Mouse (Mus musculus): Measurements from ENCODE around the gene Frmd4b. TPM values are rescaled to one million over a fixed set of nuclear protein-coding genes. Genes with fewer than 3 reads are reported as not detected.
"Not testable (repeated sequence)": the region's sequence is repeated elsewhere in the genome, so short reads cannot be mapped to it uniquely, and the experiment has no call there.

Frmd4b gene
- polyA plus RNA-seq, 1 experiment from 2014 or later: 13.9 TPM

DNA sequence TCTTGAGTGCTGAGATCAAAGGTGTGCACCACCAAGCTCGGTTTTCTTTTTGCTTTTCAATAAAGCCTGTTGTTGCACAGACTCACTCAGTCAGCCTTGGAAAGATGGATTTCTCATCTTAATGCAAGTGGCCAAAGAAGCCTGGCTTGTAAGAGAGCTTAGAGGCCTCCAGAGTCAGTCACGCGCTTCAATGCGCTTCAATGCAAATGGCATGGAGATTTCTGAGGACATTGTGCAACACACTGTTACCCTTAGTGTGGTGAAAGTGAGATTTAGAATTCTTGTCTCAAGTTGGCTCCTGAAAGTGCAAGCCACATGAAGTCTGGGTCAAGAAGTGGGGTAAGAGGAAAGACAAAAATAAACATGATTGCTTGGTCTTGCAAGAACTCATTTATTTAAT lies 236.1 kb downstream of the Frmd4b start:
- Histone ChIP-seq H3K4me3 (no peak overlapping the region), H3K4me2 (no peak overlapping the region), H3K4me1 (no peaks in the 10 kb centered on the region), H3K27ac (no peak overlapping the region), H3K36me3 (no peaks in the 10 kb centered on the region; the same call in 1 of the 2 replicates), H3K9me3 (no peaks in the 10 kb centered on the region), H3K9ac (no peak overlapping the region), H3K27me3 (no peaks in the 10 kb centered on the region)
- ATAC-seq (ENCODE audit: insufficient number of reproducible peaks, low FRiP score, low TSS enrichment, low read depth): no peak
- 81% methylated on average over 4 of the region's 4 CpGs for WGBS

DNA sequence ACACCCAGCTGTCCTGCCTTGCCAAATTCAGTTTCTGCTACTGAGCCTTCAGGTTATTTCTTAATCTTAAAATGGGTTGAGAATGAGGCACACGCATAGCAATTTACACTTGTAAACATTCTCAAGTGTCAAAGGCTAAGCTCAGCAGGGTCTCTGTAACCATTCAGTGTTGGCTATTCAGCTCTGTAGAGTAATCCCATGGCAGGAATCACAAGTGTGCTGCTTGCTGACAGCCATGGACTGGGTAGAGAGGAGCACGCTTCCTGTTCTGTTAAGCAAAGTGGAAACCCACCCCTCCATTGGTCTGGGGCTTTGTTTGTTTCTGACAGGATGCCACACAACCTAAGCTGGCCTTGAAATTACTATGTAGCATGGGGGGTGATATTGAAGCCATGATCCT lies 246.4 kb downstream of the Frmd4b start:
- WGBS: 64% methylated on average over 2 of the region's 2 CpGs
- Histone ChIP-seq H3K27me3 (no peaks in the 10 kb centered on the region), H3K4me2 (no peak overlapping the region), H3K36me3 (no peaks in the 10 kb centered on the region), H3K4me1 (no peaks in the 10 kb centered on the region), H3K27ac (no peak overlapping the region), H3K9ac (no peak overlapping the region), H3K9me3 (no peaks in the 10 kb centered on the region), H3K4me3 (no peak overlapping the region)
- no peak for ATAC-seq (ENCODE audit: insufficient number of reproducible peaks, low FRiP score, low TSS enrichment, low read depth)

DNA sequence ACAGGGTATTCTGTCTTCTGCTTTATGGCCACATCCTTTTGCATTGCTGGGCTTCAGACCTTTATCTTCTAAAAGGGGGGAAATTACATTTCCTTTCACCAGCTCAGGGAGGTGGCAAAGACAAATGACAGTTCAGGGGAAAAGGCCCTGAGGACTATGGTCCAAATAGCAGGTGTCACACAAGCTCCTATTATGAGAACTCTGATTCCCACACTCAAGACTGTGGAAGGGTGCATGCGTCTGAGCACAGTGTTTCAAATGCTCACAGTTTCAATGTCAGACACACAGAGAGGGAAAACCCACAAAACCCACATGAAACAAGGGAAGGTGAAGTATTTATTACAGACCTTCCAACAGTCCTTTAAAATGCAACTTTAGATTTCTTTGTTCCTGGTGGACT lies 246.9 kb downstream of the Frmd4b start:
- no peak overlapping the region for H3K4me2 ChIP-seq
- no peaks in the 10 kb centered on the region for H3K36me3 ChIP-seq
- H3K4me3 ChIP-seq: no peak overlapping the region
- WGBS: 72% methylated on average over 1 of the region's 1 CpGs
- H3K4me1 ChIP-seq: no peaks in the 10 kb centered on the region
- H3K9ac ChIP-seq: no peak overlapping the region
- ATAC-seq (ENCODE audit: insufficient number of reproducible peaks, low FRiP score, low TSS enrichment, low read depth): no peak
- H3K27ac ChIP-seq: no peak overlapping the region
- no peaks in the 10 kb centered on the region for H3K27me3 ChIP-seq
- H3K9me3 ChIP-seq: no peaks in the 10 kb centered on the region

DNA sequence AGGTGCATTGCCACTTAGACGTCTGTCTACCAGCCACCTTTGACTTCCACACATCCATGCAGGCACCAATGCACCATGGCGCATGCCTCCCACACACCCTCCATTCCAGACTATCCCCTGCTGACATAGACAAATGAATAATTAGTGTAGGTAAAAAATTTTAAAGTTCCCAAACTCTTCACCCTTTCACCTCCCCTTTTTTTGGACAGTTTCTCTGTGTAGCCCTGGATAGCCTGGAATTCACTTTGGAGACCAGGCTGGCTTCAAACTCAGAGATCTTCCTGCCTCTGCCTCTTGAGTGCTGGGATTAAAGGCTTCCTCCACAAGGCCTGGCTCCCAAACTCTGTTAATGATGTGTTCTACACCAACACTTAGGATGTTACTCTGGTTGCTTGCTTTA lies 253.5 kb downstream of the Frmd4b start:
- WGBS: 85% methylated on average over 2 of the region's 2 CpGs
- H3K27me3 ChIP-seq: no peaks in the 10 kb centered on the region
- no peak overlapping the region for H3K9ac ChIP-seq
- H3K36me3 ChIP-seq: no peaks in the 10 kb centered on the region
- H3K27ac ChIP-seq: no peak overlapping the region
- H3K4me2 ChIP-seq: no peak overlapping the region
- no peak for ATAC-seq (ENCODE audit: insufficient number of reproducible peaks, low FRiP score, low TSS enrichment, low read depth)
- no peaks in the 10 kb centered on the region for H3K4me1 ChIP-seq
- no peak overlapping the region for H3K4me3 ChIP-seq
- H3K9me3 ChIP-seq: no peaks in the 10 kb centered on the region

DNA sequence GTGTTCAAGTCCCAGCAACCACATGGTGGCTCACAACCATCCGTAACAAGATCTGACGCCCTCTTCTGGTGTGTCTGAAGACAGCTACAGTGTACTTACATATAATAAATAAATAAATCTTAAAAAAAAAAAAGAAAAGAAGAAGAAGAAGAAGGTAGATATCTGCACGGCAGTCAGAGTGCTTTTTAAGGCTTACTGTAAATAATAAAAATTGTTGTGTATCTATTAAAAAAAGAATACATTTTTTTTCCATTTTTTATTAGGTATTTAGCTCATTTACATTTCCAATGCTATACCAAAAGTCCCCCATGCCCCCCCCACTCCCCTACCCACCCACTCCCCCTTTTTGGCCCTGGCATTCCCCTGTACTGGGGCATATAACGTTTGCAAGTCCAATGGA lies 259.7 kb downstream of the Frmd4b start:
- 97% methylated on average over 3 of the region's 4 CpGs for WGBS
- H3K9ac ChIP-seq; H3K9me3 ChIP-seq; ATAC-seq (ENCODE audit: insufficient number of reproducible peaks, low FRiP score, low TSS enrichment, low read depth); H3K4me1 ChIP-seq; H3K27me3 ChIP-seq; H3K36me3 ChIP-seq; H3K27ac ChIP-seq; H3K4me3 ChIP-seq; H3K4me2 ChIP-seq: not testable (repeated sequence)

DNA sequence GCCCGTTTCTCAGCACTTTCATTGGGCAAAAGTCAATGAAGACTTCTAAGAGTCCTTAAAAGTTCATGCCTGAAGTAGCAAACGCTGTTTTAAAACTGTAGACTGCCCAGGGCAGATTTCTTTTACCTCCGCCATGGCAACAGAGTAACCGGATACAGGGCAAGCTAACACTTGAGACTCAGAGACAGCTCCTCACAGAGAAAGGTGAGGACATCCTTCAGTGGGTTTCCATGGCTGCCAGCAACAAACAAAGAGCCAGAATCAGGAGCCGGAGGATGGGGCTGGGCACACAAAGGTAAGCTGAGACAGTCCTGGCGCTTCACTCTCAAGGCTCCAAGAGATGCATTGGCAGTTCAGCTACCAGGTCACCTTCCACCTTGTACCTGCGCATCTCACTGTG lies 260.7 kb downstream of the Frmd4b start:
- 66% methylated on average over 7 of the region's 7 CpGs for WGBS
- no peaks in the 10 kb centered on the region for H3K9me3 ChIP-seq
- H3K27me3 ChIP-seq: no peaks in the 10 kb centered on the region
- H3K4me1 ChIP-seq: no peaks in the 10 kb centered on the region
- H3K9ac ChIP-seq: no peak overlapping the region
- no peak overlapping the region for H3K27ac ChIP-seq
- ATAC-seq (ENCODE audit: insufficient number of reproducible peaks, low FRiP score, low TSS enrichment, low read depth): no peak
- no peak overlapping the region for H3K4me3 ChIP-seq
- no peak overlapping the region for H3K4me2 ChIP-seq
- no peaks in the 10 kb centered on the region for H3K36me3 ChIP-seq

DNA sequence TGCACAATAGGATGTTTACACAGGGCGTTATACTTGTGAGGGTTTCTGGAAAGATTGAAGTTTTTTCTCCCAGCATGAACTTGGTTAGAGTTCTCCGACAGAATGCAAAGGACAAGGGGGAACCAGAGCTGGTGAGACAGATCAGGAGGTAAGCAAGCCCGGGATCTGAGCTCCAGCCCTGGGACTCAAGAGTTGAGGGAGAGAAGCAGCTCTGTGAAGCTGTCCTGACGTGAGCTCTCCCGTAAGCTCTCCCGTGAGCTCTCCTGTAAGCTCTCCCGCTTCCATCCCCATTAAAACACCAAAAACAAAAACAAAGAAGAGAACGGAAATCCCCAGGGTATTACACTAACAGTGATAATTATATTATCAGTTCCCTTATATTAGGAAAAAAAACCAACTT lies 262.2 kb downstream of the Frmd4b start:
- Histone ChIP-seq H3K9ac (no peak overlapping the region), H3K4me1 (no peaks in the 10 kb centered on the region), H3K36me3 (no peaks in the 10 kb centered on the region), H3K4me2 (no peak overlapping the region), H3K9me3 (no peaks in the 10 kb centered on the region), H3K27me3 (no peaks in the 10 kb centered on the region), H3K4me3 (no peak overlapping the region), H3K27ac (no peak overlapping the region)
- WGBS: 27% methylated on average over 8 of the region's 8 CpGs
- no peak for ATAC-seq (ENCODE audit: insufficient number of reproducible peaks, low FRiP score, low TSS enrichment, low read depth)

DNA sequence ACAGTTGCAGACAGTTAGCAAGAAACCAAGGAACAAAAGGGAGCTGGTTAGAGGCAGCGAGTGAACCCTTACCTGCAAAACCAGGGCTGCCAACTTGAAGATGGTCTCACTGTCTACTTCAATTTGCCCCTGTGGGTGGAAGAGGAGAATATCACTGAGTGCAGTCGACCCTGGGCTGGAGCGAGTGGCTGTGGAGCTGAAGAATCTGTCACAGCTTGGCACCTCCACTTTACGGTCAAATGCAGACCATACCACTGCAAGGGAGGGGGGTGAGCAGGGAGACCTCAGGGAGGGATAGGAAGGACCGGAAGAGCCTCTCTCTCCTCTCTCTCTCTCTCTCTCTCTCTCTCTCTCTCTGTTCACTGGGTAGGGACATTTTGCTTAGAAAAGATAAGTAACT lies 263.4 kb downstream of the Frmd4b start:
- 20% methylated on average over 5 of the region's 5 CpGs for WGBS
- Histone ChIP-seq H3K27ac (0 out of 2 replicates have a peak overlapping the region, but pooled peaks have one; percentile 2), H3K4me2 (no peak overlapping the region), H3K9ac (no peak overlapping the region), H3K4me1 (peaks cover 5% of the 10 kb centered on the region), H3K36me3 (no peaks in the 10 kb centered on the region), H3K9me3 (no peaks in the 10 kb centered on the region), H3K27me3 (no peaks in the 10 kb centered on the region), H3K4me3 (0 out of 2 replicates have a peak overlapping the region, but pooled peaks have one; percentile 12)
- no peak for ATAC-seq (ENCODE audit: insufficient number of reproducible peaks, low FRiP score, low TSS enrichment, low read depth)

DNA sequence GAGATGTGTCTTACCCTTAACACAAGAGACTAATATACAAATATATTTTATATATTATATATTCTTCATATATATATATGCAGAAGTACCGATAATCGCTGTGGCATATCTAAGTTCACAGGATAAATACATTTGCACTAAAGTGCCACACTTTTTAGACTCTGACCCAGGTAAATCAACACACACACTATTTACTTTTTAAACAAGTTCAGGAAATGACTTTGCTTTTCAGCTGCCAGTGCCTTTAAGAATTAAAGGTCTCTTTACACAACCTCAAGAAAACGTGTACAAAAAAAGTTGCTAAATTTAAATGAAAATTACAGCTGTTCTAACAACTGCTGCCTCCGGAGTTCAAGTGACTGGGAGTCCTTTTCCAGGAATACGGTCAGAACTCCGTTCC lies 264.0 kb downstream of the Frmd4b start:
- WGBS: 45% methylated on average over 6 of the region's 6 CpGs
- no peak overlapping the region for H3K9ac ChIP-seq
- 0 out of 2 replicates have a peak overlapping the region, but pooled peaks have one; percentile 12 for H3K4me3 ChIP-seq
- no peaks in the 10 kb centered on the region for H3K36me3 ChIP-seq
- no peak for ATAC-seq (ENCODE audit: insufficient number of reproducible peaks, low FRiP score, low TSS enrichment, low read depth)
- peaks cover 5% of the 10 kb centered on the region for H3K4me1 ChIP-seq
- H3K27me3 ChIP-seq: no peaks in the 10 kb centered on the region
- no peaks in the 10 kb centered on the region for H3K9me3 ChIP-seq
- H3K4me2 ChIP-seq: no peak overlapping the region
- no peak overlapping the region for H3K27ac ChIP-seq

DNA sequence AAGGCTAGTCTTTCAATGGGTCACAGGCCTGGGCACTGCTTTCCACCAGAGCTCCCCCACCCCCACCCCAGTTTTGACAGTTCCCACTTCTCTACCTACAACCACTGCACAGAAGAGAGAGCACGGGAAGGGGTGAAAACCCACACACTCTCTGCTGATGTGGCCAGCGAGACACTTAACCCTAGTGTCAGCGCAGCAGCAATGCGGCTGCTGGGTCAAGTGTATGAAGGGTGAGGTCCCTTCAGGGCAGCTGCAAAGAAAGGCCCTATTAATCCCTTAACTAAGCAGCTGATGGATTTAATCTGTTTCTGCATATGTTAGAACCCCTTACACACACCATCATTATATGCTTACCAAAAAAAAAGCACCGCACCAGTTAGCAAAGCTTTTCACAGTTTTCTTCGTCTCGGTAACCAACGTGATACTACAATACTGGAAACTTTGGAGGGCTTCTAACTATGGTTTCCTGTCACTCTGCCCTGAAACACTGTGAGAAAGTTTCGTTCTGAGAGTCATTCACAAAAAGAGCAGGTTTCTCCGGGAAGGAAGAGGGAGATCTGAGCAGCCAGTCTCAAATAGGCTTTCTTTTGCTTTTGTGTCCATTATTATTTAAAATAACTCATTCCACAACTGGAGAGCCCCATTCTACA lies 264.7 kb downstream of the Frmd4b start:
- no peak for ATAC-seq (ENCODE audit: insufficient number of reproducible peaks, low FRiP score, low TSS enrichment, low read depth)
- no peaks in the 10 kb centered on the region for H3K27me3 ChIP-seq
- H3K4me1 ChIP-seq: peaks cover 5% of the 10 kb centered on the region
- 45% methylated on average over 10 of the region's 10 CpGs for WGBS
- no peak overlapping the region for H3K4me2 ChIP-seq
- no peaks in the 10 kb centered on the region for H3K9me3 ChIP-seq
- H3K27ac ChIP-seq: no peak overlapping the region
- no peaks in the 10 kb centered on the region for H3K36me3 ChIP-seq
- H3K4me3 ChIP-seq: no peak overlapping the region
- H3K9ac ChIP-seq: no peak overlapping the region

DNA sequence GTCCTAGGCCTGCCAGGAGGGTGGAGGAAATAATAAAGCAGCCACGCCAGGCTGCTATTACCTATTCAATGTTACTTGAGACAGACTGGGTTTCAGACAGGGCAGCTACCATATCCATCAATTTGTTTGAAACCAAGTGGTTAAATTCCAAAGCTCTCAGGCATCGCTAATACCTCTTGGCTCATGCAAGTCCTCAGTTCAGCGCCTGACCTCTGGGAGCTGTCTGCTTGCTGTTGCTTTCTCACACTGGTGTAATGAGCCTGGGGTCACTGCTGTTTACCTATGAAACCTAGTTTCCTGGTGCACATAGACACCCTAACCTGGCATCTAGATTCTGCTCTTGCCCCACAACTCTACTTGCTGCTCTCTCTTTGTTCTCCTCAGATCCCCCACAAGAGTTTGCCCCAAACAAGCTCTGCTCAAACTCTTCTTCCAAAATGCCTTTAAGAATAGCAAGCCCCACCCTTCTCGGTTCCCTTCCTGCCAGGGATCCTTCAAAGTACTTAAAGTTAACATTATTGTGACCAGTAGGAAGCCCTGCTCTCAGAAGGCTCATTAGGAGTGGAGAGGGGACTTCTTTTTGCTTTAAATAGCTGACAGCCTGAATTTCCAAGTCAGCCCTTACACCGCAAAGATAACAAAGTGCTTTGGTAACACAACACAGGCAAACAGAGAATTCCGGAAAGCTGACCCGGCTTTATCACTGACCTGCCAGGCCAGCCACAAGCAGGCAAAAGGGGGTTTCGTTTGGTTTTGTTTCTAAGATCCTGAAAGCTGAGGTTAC lies 267.8 kb downstream of the Frmd4b start:
- peaks cover 5% of the 10 kb centered on the region for H3K4me1 ChIP-seq
- no peaks in the 10 kb centered on the region for H3K36me3 ChIP-seq
- no peaks in the 10 kb centered on the region for H3K9me3 ChIP-seq
- H3K4me2 ChIP-seq: no peak overlapping the region
- ATAC-seq (ENCODE audit: insufficient number of reproducible peaks, low FRiP score, low TSS enrichment, low read depth): no peak
- H3K4me3 ChIP-seq: no peak overlapping the region
- no peak overlapping the region for H3K27ac ChIP-seq
- H3K9ac ChIP-seq: no peak overlapping the region
- no peaks in the 10 kb centered on the region for H3K27me3 ChIP-seq
- 29% methylated on average over 8 of the region's 8 CpGs for WGBS

DNA sequence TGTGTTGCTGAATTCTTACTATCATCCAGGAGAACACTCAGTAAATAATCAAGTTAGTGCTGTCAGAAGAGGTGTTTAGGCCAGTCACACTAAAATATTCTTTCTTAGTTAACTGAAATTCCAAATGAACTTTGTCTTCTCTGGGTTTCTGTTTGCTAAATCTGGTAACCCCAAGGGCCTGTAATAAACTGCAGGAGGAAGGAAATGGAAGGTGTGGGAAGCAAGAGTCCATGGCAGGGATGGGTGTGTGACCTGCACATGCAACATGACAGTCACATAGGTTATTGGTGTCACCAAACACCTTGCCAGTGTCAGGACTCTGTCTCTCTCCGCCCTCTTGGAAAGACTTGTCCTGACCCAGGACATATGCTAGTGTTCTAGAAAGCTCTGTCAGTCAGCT lies 270.4 kb downstream of the Frmd4b start:
- Histone ChIP-seq H3K27ac (no peak overlapping the region), H3K27me3 (no peaks in the 10 kb centered on the region), H3K9me3 (no peaks in the 10 kb centered on the region), H3K4me3 (no peak overlapping the region), H3K4me1 (peaks cover 5% of the 10 kb centered on the region), H3K4me2 (no peak overlapping the region), H3K36me3 (no peaks in the 10 kb centered on the region), H3K9ac (no peak overlapping the region)
- ATAC-seq (ENCODE audit: insufficient number of reproducible peaks, low FRiP score, low TSS enrichment, low read depth): no peak
- WGBS: 77% methylated on average over 1 of the region's 1 CpGs

Measured in limb, embryonic 15.5 days (tissue).